Mouse (Mus musculus) lung, postnatal 0 days (tissue): ENCODE measurements around the gene Tbx5. TPM values are rescaled to one million over a fixed set of nuclear protein-coding genes. Genes with fewer than 3 reads are reported as not detected.
"Not testable (repeated sequence)": the region's sequence is repeated elsewhere in the genome, so short reads cannot be mapped to it uniquely, and the experiment has no call there.

Experiments
- ATAC-seq: fragments of 200-750 bp; cut with Nextera tagmentation; 2 replicates; pipeline ENCODE4 v1.8.0; 2017; ENCODE audit warnings: moderate library complexity
- DNase-seq: peaks from one replicate; pipeline ENCODE4 v3.0.0-alpha.2; 2016; ENCODE audit warnings: low spot score
- H3K27ac ChIP-seq: fragments of 300-500 bp; sonication (generic); 2 replicates; pipeline ENCODE4 v1.5.1; 2014; ENCODE audit warnings: antibody characterized with exemption, mild to moderate bottlenecking, low read length, mixed read lengths
- H3K27me3 ChIP-seq: fragments of 300-500 bp; sonication (generic); replicated peaks from 2 replicates; pipeline ENCODE4 v1.6.1; 2014; ENCODE audit warnings: low read length, mixed read lengths; ENCODE audit not compliant: insufficient read depth
- H3K36me3 ChIP-seq: fragments of 300-500 bp; sonication (generic); 2 replicates; pipeline ENCODE4 v1.6.1; 2014; ENCODE audit warnings: low read length, mixed read lengths; ENCODE audit not compliant: insufficient read depth
- H3K4me1 ChIP-seq: fragments of 300-500 bp; sonication (generic); 2 replicates; pipeline ENCODE4 v1.6.1; 2014; ENCODE audit warnings: antibody characterized with exemption, low read depth, low read length, mixed read lengths; ENCODE audit not compliant: insufficient read depth
- H3K4me2 ChIP-seq: fragments of 300-500 bp; sonication (generic); replicated peaks from 2 replicates; pipeline ENCODE4 v1.6.1; 2014; ENCODE audit warnings: low read depth, mild to moderate bottlenecking, low read length, moderate library complexity, mixed read lengths
- H3K4me3 ChIP-seq: fragments of 300-500 bp; sonication (generic); 2 replicates; pipeline ENCODE4 v1.5.1; 2014; ENCODE audit warnings: low read depth, low read length
- H3K9ac ChIP-seq: fragments of 300-500 bp; sonication (generic); replicated peaks from 2 replicates; pipeline ENCODE4 v1.6.1; 2014; ENCODE audit warnings: low read depth, mild to moderate bottlenecking
- H3K9me3 ChIP-seq: fragments of 300-500 bp; sonication (generic); 2 replicates; pipeline ENCODE4 v1.6.1; 2016; ENCODE audit warnings: low read length, mixed read lengths
- CTCF ChIP-seq: IDR thresholded peaks from 2 replicates; pipeline ENCODE4 v1.5.1; 2016; ENCODE audit warnings: antibody characterized with exemption, mild to moderate bottlenecking
- EP300 ChIP-seq: IDR thresholded peaks from 2 replicates; pipeline ENCODE4 v1.6.1; 2016; ENCODE audit warnings: antibody characterized with exemption, mild to moderate bottlenecking, control low read depth
- WGBS: fragments of 180-500 bp; shearing (Covaris S2); extraction: QIAGEN DNeasy Blood & Tissue Kit; methylation state at CpG from one replicate; pipeline ENCODE4 v1.1.7; 2014; 5-methylcytosine and 5-hydroxymethylcytosine counted together
- polyA plus RNA-seq: library from polyadenylated mRNA; unstranded; fragments of >200 nt; fragmentation: Nextera tagmentation; extraction: Ambion mirVana; gene quantifications from 2 replicates; pipeline ENCODE4 v1.2.1, GENCODE M21; 2015

Tbx5 gene
- polyA plus RNA-seq, 1 experiment from 2014 or later, result 25.3 TPM

GRCm38 (mm10) chr5:119891960-119892359 is 59.5 kb downstream of the Tbx5 start:
- TF ChIP-seq CTCF, result no peak
- no peak for TF ChIP-seq EP300
- Histone ChIP-seq H3K4me2 (no peak overlapping the region), H3K27me3 (no peaks in the 10 kb centered on the region), H3K9me3 (no peaks in the 10 kb centered on the region), H3K36me3 (no peaks in the 10 kb centered on the region), H3K27ac (no peak overlapping the region), H3K4me3 (no peak overlapping the region), H3K4me1 (no peaks in the 10 kb centered on the region), H3K9ac (no peak overlapping the region)
- 54% methylated on average over 5 of the region's 5 CpGs for WGBS
- DNase-seq (no peak), ATAC-seq (no peak)

DNA sequence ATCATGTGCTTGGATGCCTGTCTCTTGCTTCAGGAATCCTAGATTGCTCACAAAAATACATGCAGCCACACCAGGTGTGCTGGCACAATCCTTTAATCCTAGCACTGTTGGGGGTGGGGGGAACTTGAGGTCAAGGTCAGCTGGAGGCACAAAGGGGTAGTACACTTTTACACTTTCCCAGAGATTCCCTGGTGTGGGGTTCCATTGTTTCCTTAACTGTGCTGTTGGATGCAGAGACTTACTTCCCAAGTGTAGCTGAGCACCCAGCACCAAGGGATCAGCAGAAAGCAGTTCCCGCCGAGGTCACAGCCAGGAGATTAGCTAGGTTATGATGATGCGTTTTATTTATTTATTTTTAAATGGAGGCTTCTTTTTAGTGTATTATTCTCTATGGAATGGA is 60.6 kb downstream of the Tbx5 start:
- Histone ChIP-seq H3K4me2 (no peak overlapping the region), H3K9me3 (no peaks in the 10 kb centered on the region), H3K36me3 (no peaks in the 10 kb centered on the region), H3K27me3 (no peaks in the 10 kb centered on the region), H3K4me1 (no peaks in the 10 kb centered on the region), H3K4me3 (no peak overlapping the region), H3K9ac (no peak overlapping the region), H3K27ac (no peak overlapping the region)
- TF ChIP-seq CTCF (no peak), EP300 (no peak)
- 76% methylated on average over 3 of the region's 3 CpGs for WGBS
- ATAC-seq (no peak), DNase-seq (no peak)

DNA sequence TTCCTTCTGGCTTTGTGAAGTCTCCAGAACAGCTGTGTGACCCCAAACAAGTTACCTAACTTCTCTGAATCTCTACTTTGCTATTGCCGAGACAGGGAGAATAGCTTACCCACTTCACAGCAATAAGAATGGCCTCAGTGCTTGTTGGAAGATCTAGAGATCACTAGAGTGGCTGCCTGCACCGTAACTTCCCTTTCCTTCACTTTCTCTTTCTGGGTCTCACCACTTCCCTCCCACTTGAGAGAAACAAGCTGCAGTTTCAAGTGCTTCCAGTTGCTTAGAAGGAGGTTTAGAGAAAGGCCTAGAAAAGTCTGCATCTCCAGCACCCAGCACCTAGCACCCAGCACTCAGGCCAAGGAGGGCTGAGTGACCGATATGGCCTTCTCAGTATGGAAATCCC is 64.1 kb downstream of the Tbx5 start:
- no peak overlapping the region for H3K9ac ChIP-seq
- DNase-seq (no peak), ATAC-seq (no peak)
- no peaks in the 10 kb centered on the region for H3K9me3 ChIP-seq
- 41% methylated on average over 3 of the region's 3 CpGs for WGBS
- no peaks in the 10 kb centered on the region for H3K36me3 ChIP-seq
- TF ChIP-seq CTCF, result no peak
- H3K27me3 ChIP-seq, result no peaks in the 10 kb centered on the region
- no peaks in the 10 kb centered on the region for H3K4me1 ChIP-seq
- no peak overlapping the region for H3K4me3 ChIP-seq
- no peak overlapping the region for H3K27ac ChIP-seq
- no peak overlapping the region for H3K4me2 ChIP-seq

- Histone ChIP-seq H3K27ac (no peak overlapping the region), H3K9me3 (no peaks in the 10 kb centered on the region), H3K4me3 (no peak overlapping the region), H3K9ac (no peak overlapping the region), H3K36me3 (no peaks in the 10 kb centered on the region), H3K4me1 (no peaks in the 10 kb centered on the region), H3K4me2 (no peak overlapping the region), H3K27me3 (no peaks in the 10 kb centered on the region)
- 60% methylated on average over 12 of the region's 12 CpGs for WGBS
- ATAC-seq (no peak), DNase-seq (no peak)
- no peak for TF ChIP-seq CTCF
- TF ChIP-seq EP300, result no peak
These were observed 84.2 kb downstream of the Tbx5 start for GRCm38 (mm10) chr5:119916551-119917171.

DNA sequence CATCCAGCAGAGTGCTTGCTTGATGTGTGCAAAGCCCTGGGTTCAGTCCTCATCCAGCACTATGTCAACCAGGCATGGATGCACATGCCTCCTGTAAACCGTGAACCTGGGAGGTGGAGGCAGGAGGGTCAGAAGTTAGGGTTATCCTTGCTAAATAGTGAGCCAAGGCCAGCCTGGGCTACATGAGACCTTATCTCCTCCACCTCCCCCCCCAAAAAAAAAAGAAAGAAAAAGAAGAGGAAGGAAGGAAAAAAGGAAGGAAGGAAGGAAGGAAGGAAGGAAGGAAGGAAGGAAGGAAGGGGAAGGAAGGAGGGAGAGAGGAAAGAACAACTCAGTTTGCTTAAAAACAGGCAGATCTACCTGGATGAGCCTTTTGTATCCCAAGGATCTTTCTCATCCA is 85.9 kb downstream of the Tbx5 start:
- not testable (repeated sequence) for H3K4me1 ChIP-seq, H3K4me3 ChIP-seq, DNase-seq, ATAC-seq, H3K27ac ChIP-seq, H3K9me3 ChIP-seq, H3K36me3 ChIP-seq, H3K4me2 ChIP-seq, H3K27me3 ChIP-seq, H3K9ac ChIP-seq
- 80% methylated on average over 1 of the region's 1 CpGs for WGBS

DNA sequence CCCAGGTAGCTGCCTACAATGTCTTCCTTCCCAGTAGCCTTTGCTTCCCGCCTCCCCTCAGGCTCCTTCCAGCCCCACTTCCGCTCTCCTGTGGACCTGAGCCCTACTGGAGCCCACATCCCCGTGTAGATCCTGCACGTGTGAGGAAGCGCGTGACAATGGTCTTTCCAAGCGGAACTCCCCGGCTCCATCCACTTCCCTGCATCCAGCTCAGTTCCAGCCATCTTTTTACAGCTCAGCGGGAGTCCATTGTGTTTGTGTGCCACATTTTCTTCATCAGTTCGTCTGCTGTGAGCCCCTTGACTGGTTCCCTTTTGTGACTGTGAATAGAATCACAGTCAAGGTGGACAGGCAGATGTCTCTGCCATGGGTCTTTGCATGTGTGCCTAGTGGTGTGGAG is 88.5 kb downstream of the Tbx5 start:
- no peak overlapping the region for H3K27ac ChIP-seq
- no peak for ATAC-seq

GRCm38 (mm10) chr5:119922229-119922628 is 89.8 kb downstream of the Tbx5 start:
- no peak overlapping the region for H3K4me3 ChIP-seq

More for the DNA sequence above, 88.5 kb downstream of the Tbx5 start:
- 79% methylated on average over 10 of the region's 10 CpGs for WGBS
- DNase-seq, result no peak
- no peaks in the 10 kb centered on the region for H3K4me1 ChIP-seq
- no peaks in the 10 kb centered on the region for H3K9me3 ChIP-seq
- no peaks in the 10 kb centered on the region for H3K27me3 ChIP-seq
- no peak overlapping the region for H3K9ac ChIP-seq
- H3K36me3 ChIP-seq, result no peaks in the 10 kb centered on the region
- TF ChIP-seq EP300 (no peak), CTCF (no peak)
- H3K4me3 ChIP-seq, result no peak overlapping the region
- H3K4me2 ChIP-seq, result no peak overlapping the region

More at GRCm38 (mm10) chr5:119922229-119922628, 89.8 kb downstream of the Tbx5 start:
- H3K9me3 ChIP-seq, result no peaks in the 10 kb centered on the region
- H3K4me2 ChIP-seq, result no peak overlapping the region
- DNase-seq (no peak), ATAC-seq (peak; percentile 26; the same call in 1 of the 2 replicates)
- H3K27me3 ChIP-seq, result no peaks in the 10 kb centered on the region
- no peaks in the 10 kb centered on the region for H3K36me3 ChIP-seq
- WGBS, result 15% methylated on average over 11 of the region's 11 CpGs
- H3K9ac ChIP-seq, result no peak overlapping the region
- H3K4me1 ChIP-seq, result no peaks in the 10 kb centered on the region
- TF ChIP-seq CTCF (no peak), EP300 (no peak)
- no peak overlapping the region for H3K27ac ChIP-seq

Other genes with a start within 250 kb of the Tbx5 start
- gene Tbx3, start 162.0 kb upstream of the Tbx5 start, polyA plus RNA-seq, result 44.7 and 54.8 TPM in 2 replicates